Mouse (Mus musculus) heart, embryonic 11.5 days (tissue): ENCODE data around the gene Pde6g. TPM values are rescaled to one million over a fixed set of nuclear protein-coding genes. Genes with fewer than 3 reads are reported as not detected.

Source experiments
- polyA plus RNA-seq: library from polyadenylated mRNA; unstranded; fragments of >200 nt; fragmentation: Nextera tagmentation; extraction: Ambion mirVana; gene quantifications from 2 replicates; pipeline ENCODE4 v1.2.1, GENCODE M21; 2014

Pde6g gene
- polyA plus RNA-seq, 1 experiment from 2014 or later: 0.24 TPM

Other genes with a start within 250 kb of the Pde6g start
- gene Bahcc1, start 220.6 kb downstream of the Pde6g start, polyA plus RNA-seq: 7.0 and 9.1 TPM in 2 replicates
- 1,448 and 1,508 TPM in 2 replicates for gene Actg1, start 105.0 kb downstream of the Pde6g start, polyA plus RNA-seq
- 0.57 TPM in 1 of 2 replicates, not detected in the other for gene Fscn2, start 92.0 kb downstream of the Pde6g start, polyA plus RNA-seq
- 24.2 and 29.6 TPM in 2 replicates for gene Faap100, start 74.7 kb downstream of the Pde6g start, polyA plus RNA-seq
- 31.0 and 36.7 TPM in 2 replicates for gene Nploc4, start 15.8 kb downstream of the Pde6g start, polyA plus RNA-seq
- not detected in 2 replicates for gene Tspan10, start 10.9 kb downstream of the Pde6g start, polyA plus RNA-seq
- 16.9 and 19.6 TPM in 2 replicates for gene Oxld1, start 4.6 kb upstream of the Pde6g start, polyA plus RNA-seq
- 21.3 and 27.5 TPM in 2 replicates for gene Ccdc137, start 4.6 kb upstream of the Pde6g start, polyA plus RNA-seq
- 43.6 and 48.4 TPM in 2 replicates for gene Arl16, start 14.1 kb upstream of the Pde6g start, polyA plus RNA-seq
- 222 and 232 TPM in 2 replicates for gene Mrpl12, start 31.1 kb upstream of the Pde6g start, polyA plus RNA-seq
- 44.2 and 48.3 TPM in 2 replicates for gene Slc25a10, start 38.3 kb upstream of the Pde6g start, polyA plus RNA-seq
- gene Gcgr, start 77.2 kb upstream of the Pde6g start, polyA plus RNA-seq: 1.5 and 1.8 TPM in 2 replicates
- gene Mcrip1, start 96.2 kb upstream of the Pde6g start, polyA plus RNA-seq: 157 and 168 TPM in 2 replicates
- not detected in 2 replicates for gene Ppp1r27, start 97.6 kb upstream of the Pde6g start, polyA plus RNA-seq
- 506 and 569 TPM in 2 replicates for gene P4hb, start 119.8 kb upstream of the Pde6g start, polyA plus RNA-seq
- 468 and 477 TPM in 2 replicates for gene Arhgdia, start 128.1 kb upstream of the Pde6g start, polyA plus RNA-seq
- 333 and 334 TPM in 2 replicates for gene Alyref, start 144.9 kb upstream of the Pde6g start, polyA plus RNA-seq
- 200 and 201 TPM in 2 replicates for gene Anapc11, start 144.9 kb upstream of the Pde6g start, polyA plus RNA-seq
- gene Npb, start 155.0 kb upstream of the Pde6g start, polyA plus RNA-seq: 8.8 and 9.1 TPM in 2 replicates
- gene Pcyt2, start 164.4 kb upstream of the Pde6g start, polyA plus RNA-seq: 79.2 and 79.9 TPM in 2 replicates
- 18.8 and 22.5 TPM in 2 replicates for gene Sirt7, start 171.7 kb upstream of the Pde6g start, polyA plus RNA-seq
- gene Mafg, start 180.1 kb upstream of the Pde6g start, polyA plus RNA-seq: 19.4 and 20.2 TPM in 2 replicates
- gene Pycr1, start 190.3 kb upstream of the Pde6g start, polyA plus RNA-seq: 22.8 and 24.9 TPM in 2 replicates
- 8.1 and 12.3 TPM in 2 replicates for gene Myadml2, start 194.7 kb upstream of the Pde6g start, polyA plus RNA-seq
- gene Notum, start 207.7 kb upstream of the Pde6g start, polyA plus RNA-seq: 1.4 and 1.5 TPM in 2 replicates
- gene Aspscr1, start 219.5 kb upstream of the Pde6g start, polyA plus RNA-seq: 93.9 and 103 TPM in 2 replicates